Mouse (Mus musculus) heart, embryonic 10.5 days (tissue): Measurements from ENCODE around the gene Pde8a. TPM values are rescaled to one million over a fixed set of nuclear protein-coding genes. Genes with fewer than 3 reads are reported as not detected.
"Not testable (repeated sequence)": the region's sequence is repeated elsewhere in the genome, so short reads cannot be mapped to it uniquely, and the experiment has no call there.

Experiments used
- DNase-seq: peaks from one replicate; pipeline ENCODE4 v3.0.0-alpha.2; 2017; ENCODE audit warnings: low spot score
- H3K27ac ChIP-seq: fragments of 300-500 bp; sonication (generic); 2 replicates; pipeline ENCODE4 v1.5.1; 2016; ENCODE audit warnings: mild to moderate bottlenecking
- H3K27me3 ChIP-seq: fragments of 300-500 bp; sonication (generic); 2 replicates; pipeline ENCODE4 v1.6.1; 2016; ENCODE audit warnings: mild to moderate bottlenecking; ENCODE audit not compliant: poor library complexity, insufficient read depth, severe bottlenecking
- H3K36me3 ChIP-seq: fragments of 300-500 bp; sonication (generic); 2 replicates; pipeline ENCODE4 v1.6.1; 2016; ENCODE audit warnings: mild to moderate bottlenecking, moderate library complexity
- H3K4me1 ChIP-seq: fragments of 300-500 bp; sonication (generic); 2 replicates; pipeline ENCODE4 v1.6.1; 2016; ENCODE audit warnings: mild to moderate bottlenecking
- H3K4me3 ChIP-seq: fragments of 300-500 bp; sonication (generic); 2 replicates; pipeline ENCODE4 v1.5.1; 2016; ENCODE audit warnings: mild to moderate bottlenecking, moderate library complexity
- H3K9me3 ChIP-seq: fragments of 300-500 bp; sonication (generic); 2 replicates; pipeline ENCODE4 v1.6.1; 2016; ENCODE audit warnings: mild to moderate bottlenecking, moderate library complexity
- WGBS: fragments of 180-500 bp; shearing (Covaris S2); methylation state at CpG from one replicate; pipeline ENCODE4 v1.1.7; 2016; 5-methylcytosine and 5-hydroxymethylcytosine counted together
- polyA plus RNA-seq: library from polyadenylated mRNA; unstranded; fragments of >200 nt; fragmentation: Nextera tagmentation; extraction: Ambion mirVana; gene quantifications from 2 replicates; pipeline ENCODE4 v1.2.1, GENCODE M21; 2016

Pde8a gene
- 1.9 and 2.3 TPM in 2 replicates for polyA plus RNA-seq

DNA sequence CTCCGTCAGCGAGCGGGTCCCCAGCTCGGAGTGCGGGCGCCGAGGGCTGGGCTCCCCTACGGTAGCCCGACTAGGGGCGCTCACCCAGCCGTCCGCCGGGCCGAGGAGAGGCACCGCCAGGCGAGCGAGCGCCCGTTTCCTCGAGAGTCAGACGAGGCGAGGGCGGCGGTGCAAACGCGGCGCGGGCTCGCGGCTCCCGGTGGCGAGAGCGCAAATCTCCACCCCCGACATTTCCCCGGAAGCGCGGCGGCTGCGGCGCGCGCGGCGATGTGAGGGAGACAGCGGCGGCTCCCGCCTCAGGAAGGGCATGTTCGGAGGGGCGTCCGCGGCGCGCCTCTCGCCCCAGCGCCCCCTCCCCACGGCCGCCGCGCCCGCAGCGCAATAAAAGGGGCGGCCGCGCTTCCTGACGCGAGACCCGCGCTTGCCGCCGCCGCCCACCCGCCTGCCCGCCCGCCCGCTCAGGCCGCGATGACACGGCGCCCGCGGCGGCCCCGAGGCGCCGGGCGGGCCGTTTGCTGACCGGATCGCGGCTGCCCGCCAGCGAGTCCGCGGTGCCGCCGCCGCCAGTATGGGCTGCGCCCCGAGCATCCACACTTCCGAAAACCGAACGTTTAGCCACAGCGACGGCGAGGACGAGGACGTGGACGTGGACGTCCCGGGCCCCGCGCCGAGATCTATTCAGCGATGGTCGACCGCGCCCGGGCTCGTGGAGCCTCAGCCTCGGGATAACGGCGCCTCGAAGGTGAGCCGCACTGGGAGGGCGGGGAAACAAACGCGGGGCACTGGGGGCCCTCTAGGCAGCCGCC, at the start of gene Pde8a:
Gene Pde8a, plus strand, starts transcription at position 250 of the 806 bp plus-strand sequence.
- 1% methylated on average over 122 of the region's 128 CpGs for WGBS
- DNase-seq, result no peak
- Histone ChIP-seq H3K27me3 (peaks cover 52% of the 10 kb centered on the region), H3K4me1 (peaks cover 46% of the 10 kb centered on the region), H3K9me3 (no peaks in the 10 kb centered on the region), H3K4me3 (peak within 1 kb of the TSS; percentile 66), H3K27ac (peak within 1 kb of the TSS; percentile 86), H3K36me3 (no peaks in the 10 kb centered on the region)

- H3K9me3 ChIP-seq, result no peaks in the 10 kb centered on the region
- peak; percentile 72 for DNase-seq
- H3K36me3 ChIP-seq, result no peaks in the 10 kb centered on the region
- H3K27me3 ChIP-seq, result peaks cover 12% of the 10 kb centered on the region; the same call in 1 of the 2 replicates
- H3K27ac ChIP-seq, result no peak overlapping the region
- 56% methylated on average over 7 of the region's 7 CpGs for WGBS
- no peaks in the 10 kb centered on the region for H3K4me1 ChIP-seq
- H3K4me3 ChIP-seq, result no peak overlapping the region
These were observed 49.0 kb upstream of the Pde8a start for GRCm38 (mm10) chr7:81164411-81164810.

- Histone ChIP-seq H3K27me3 (peaks cover 16% of the 10 kb centered on the region; the same call in 1 of the 2 replicates), H3K27ac (no peak overlapping the region), H3K36me3 (no peaks in the 10 kb centered on the region), H3K4me1 (no peaks in the 10 kb centered on the region), H3K9me3 (no peaks in the 10 kb centered on the region), H3K4me3 (no peak overlapping the region)
- 44% methylated on average over 3 of the region's 3 CpGs for WGBS
- peak; percentile 73 for DNase-seq
These were observed 46.3 kb upstream of the Pde8a start for GRCm38 (mm10) chr7:81167124-81167523.

DNA sequence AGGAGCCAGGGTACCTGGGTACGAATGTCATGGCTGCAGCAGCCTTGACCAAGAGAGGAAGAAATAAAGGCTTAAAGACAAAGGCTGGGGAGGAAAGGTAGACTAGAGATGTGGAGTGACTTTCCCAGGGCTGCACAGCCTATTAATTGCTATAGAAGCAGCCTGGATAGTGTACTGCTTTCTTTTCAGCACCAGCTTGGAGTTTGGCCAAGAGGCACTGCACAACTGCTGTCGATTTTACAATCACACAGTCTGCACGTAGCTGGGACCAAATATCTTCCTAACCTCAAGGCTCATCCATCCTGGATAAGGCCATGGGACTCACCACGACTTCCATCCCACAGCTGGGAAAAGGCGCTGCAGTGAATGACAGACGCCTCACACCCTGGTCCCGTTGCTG, 44.0 kb upstream of the Pde8a start:
- Histone ChIP-seq H3K36me3 (no peaks in the 10 kb centered on the region), H3K27me3 (peaks cover 16% of the 10 kb centered on the region; the same call in 1 of the 2 replicates), H3K27ac (no peak overlapping the region), H3K4me3 (no peak overlapping the region), H3K4me1 (no peaks in the 10 kb centered on the region), H3K9me3 (no peaks in the 10 kb centered on the region)
- 68% methylated on average over 7 of the region's 7 CpGs for WGBS
- no peak for DNase-seq

DNA sequence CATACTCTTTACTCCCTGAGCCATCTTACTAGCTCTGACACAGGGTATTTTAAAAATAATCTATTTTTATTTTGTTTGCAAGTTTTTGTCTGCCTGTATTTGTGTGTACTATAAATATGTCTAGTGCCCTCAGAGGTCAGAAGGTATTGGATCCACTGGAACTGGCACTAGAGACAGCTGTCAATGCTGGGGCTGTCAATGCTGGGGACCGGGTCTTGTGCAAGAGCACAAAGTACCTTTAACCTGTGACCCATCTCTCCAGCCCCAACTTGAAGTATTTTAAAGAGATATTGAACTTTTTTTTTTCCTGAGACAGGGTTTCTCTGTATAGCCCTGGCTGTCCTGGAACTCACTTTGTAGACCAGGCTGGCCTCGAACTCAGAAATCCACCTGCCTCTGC, 39.5 kb upstream of the Pde8a start:
- DNase-seq, result no peak
- WGBS, result 88% methylated on average over 2 of the region's 2 CpGs
- peaks cover 9% of the 10 kb centered on the region; the same call in 1 of the 2 replicates for H3K27me3 ChIP-seq
- H3K9me3 ChIP-seq, result no peaks in the 10 kb centered on the region
- H3K4me3 ChIP-seq, result no peak overlapping the region
- H3K4me1 ChIP-seq, result no peaks in the 10 kb centered on the region
- H3K27ac ChIP-seq, result no peak overlapping the region
- no peaks in the 10 kb centered on the region for H3K36me3 ChIP-seq

- DNase-seq, result no peak
- Histone ChIP-seq H3K4me3 (no peak overlapping the region), H3K27ac (no peak overlapping the region), H3K4me1 (peaks cover 4% of the 10 kb centered on the region; the same call in 1 of the 2 replicates), H3K9me3 (no peaks in the 10 kb centered on the region), H3K27me3 (peaks cover 2% of the 10 kb centered on the region; the same call in 1 of the 2 replicates), H3K36me3 (no peaks in the 10 kb centered on the region)
- 61% methylated on average over 5 of the region's 5 CpGs for WGBS
These were observed 38.7 kb upstream of the Pde8a start for GRCm38 (mm10) chr7:81174654-81175053.

DNA sequence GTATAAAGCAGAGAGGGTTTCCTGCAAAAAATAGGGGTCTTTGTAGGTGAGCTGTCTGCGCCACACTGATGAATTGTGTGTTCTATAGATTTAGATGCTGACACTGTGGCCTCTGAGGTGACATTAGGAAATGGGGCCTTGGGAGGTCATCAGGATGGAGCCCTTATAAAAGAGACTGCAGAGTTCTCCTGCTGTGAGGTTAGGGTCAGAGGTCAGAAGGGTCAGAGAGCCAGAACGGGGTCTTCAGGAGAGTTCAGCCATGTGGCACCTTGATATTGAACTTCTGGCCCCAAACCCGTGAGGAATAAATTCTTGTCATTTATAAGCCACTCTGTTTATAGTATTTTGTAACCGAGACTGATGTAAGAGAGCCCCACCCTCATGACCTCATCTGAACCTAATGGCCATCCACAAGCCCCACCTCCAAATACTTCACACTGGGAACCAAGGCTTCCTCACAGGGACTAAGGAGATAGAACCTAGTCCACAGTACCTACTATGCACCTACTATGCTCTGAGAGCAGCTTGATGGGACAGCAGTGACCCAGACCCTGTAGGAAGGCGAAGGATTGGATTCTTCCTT, 37.1 kb upstream of the Pde8a start:
- Histone ChIP-seq H3K4me1 (peaks cover 9% of the 10 kb centered on the region; the same call in 1 of the 2 replicates), H3K27me3 (no peaks in the 10 kb centered on the region), H3K36me3 (no peaks in the 10 kb centered on the region), H3K9me3 (no peaks in the 10 kb centered on the region), H3K27ac (no peak overlapping the region), H3K4me3 (no peak overlapping the region)
- DNase-seq, result no peak
- 63% methylated on average over 5 of the region's 5 CpGs for WGBS

DNA sequence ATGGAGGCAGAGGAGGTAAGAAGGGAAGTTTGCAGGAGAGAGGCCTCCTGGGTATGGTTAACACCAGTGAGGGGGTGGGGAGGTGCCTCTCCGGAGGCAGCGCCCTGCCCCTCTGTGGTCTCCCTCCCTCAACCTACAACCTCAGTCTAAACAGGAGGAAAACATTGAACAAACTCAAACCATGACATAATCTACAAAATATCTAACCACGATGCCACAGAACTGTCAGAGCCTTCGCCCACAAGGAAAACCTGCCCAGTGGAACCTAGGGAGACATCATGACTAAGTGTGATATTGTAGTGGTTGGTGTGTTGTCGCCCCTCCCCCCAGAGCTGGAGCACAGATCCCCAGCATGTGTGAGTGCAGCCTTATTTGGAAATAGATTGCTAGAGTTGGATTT, 33.9 kb upstream of the Pde8a start:
- Histone ChIP-seq H3K27ac (no peak overlapping the region), H3K4me1 (peaks cover 9% of the 10 kb centered on the region; the same call in 1 of the 2 replicates), H3K36me3 (no peaks in the 10 kb centered on the region), H3K27me3 (no peaks in the 10 kb centered on the region), H3K4me3 (no peak overlapping the region), H3K9me3 (no peaks in the 10 kb centered on the region)
- WGBS, result 63% methylated on average over 5 of the region's 5 CpGs
- DNase-seq, result no peak

DNA sequence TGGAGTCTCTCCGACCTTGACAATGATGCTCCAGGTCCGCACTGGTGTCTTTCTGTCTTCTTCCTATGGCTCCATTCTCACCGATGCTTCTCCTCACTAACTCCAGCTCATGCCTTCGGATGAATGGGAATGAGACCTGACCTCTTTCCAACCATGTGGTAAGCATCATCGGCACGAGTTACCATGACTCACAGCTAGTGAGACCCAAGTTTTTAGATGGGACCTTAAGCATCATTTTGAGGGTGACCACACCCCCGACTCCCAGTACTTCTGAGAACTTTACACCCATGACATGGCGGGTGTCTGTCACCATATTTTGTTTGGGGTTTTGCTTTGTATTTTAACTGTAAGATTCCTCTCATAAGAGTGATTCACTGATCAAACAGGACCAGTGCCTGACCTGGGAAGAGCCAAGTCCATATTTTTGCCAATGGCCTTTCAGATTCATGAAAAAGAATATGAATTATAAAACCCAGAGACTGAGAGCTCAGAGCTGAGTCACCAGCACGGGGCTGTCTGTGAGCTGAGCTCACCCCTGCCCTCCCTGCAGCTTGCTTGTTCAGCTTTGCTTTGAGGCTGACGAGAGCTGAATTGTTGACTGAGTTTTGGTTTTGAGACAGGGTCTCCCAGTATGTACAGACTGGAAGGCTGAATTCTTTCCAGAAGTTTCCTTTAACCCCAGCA, 30.8 kb upstream of the Pde8a start:
- Histone ChIP-seq H3K36me3 (no peaks in the 10 kb centered on the region), H3K4me3 (no peak overlapping the region), H3K27ac (no peak overlapping the region), H3K27me3 (no peaks in the 10 kb centered on the region), H3K9me3 (no peaks in the 10 kb centered on the region), H3K4me1 (peaks cover 9% of the 10 kb centered on the region; the same call in 1 of the 2 replicates)
- no peak for DNase-seq
- WGBS, result 83% methylated on average over 10 of the region's 10 CpGs

- no peak overlapping the region for H3K4me3 ChIP-seq
- H3K9me3 ChIP-seq, result no peaks in the 10 kb centered on the region
- no peak for DNase-seq
- no peaks in the 10 kb centered on the region for H3K36me3 ChIP-seq
- H3K4me1 ChIP-seq, result peaks cover 9% of the 10 kb centered on the region; the same call in 1 of the 2 replicates
- no peak overlapping the region for H3K27ac ChIP-seq
- no peaks in the 10 kb centered on the region for H3K27me3 ChIP-seq
These were observed 30.2 kb upstream of the Pde8a start for GRCm38 (mm10) chr7:81183181-81183580.

DNA sequence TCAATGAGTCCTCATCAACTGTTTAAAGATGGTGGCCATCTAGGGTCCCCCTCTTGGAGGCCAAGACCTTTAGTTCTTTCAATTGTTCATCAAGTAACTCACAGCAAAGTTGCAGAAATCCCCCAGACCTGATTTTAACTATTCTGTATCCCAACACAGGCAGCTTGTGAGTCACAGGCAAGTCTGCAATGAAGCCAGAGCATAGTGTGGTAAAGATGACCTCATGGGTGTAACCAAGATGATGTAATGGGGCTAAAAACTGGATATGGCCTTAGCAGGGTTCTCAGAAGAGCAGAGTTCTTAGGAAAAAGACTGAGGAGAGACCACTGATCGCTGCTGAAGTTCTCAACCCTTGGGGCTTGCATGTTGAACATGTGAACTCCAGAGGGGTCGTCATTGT, 29.3 kb upstream of the Pde8a start:
- H3K4me1 ChIP-seq, result peaks cover 9% of the 10 kb centered on the region; the same call in 1 of the 2 replicates
- H3K9me3 ChIP-seq, result no peaks in the 10 kb centered on the region
- H3K27me3 ChIP-seq, result no peaks in the 10 kb centered on the region
- no peak for DNase-seq
- no peaks in the 10 kb centered on the region for H3K36me3 ChIP-seq
- no peak overlapping the region for H3K4me3 ChIP-seq
- no peak overlapping the region for H3K27ac ChIP-seq
- WGBS, result 77% methylated on average over 2 of the region's 2 CpGs

DNA sequence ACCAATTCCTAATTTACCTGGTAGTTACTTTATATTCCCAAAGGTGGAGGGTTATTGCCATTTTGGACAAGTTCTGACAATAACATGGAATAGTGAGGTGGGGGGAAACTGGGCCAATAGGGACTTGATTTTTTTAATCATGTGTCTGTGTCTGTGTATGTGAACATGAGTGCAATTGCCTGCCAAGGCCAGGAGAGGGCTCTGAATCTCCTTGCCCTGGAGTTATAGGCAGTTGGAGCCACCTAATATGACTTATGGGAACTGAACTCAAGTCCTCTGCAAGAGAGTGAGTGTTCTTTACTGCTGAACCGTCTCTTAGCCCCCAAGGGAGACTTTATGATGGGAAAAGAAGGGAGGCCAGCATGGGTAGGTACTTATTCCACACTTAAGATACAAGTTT, 28.7 kb upstream of the Pde8a start:
- Histone ChIP-seq H3K27me3 (no peaks in the 10 kb centered on the region), H3K4me1 (peaks cover 5% of the 10 kb centered on the region; the same call in 1 of the 2 replicates), H3K9me3 (no peaks in the 10 kb centered on the region), H3K4me3 (no peak overlapping the region), H3K36me3 (no peaks in the 10 kb centered on the region), H3K27ac (no peak overlapping the region)
- DNase-seq, result no peak
- WGBS, result 82% methylated on average over 1 of the region's 1 CpGs

DNA sequence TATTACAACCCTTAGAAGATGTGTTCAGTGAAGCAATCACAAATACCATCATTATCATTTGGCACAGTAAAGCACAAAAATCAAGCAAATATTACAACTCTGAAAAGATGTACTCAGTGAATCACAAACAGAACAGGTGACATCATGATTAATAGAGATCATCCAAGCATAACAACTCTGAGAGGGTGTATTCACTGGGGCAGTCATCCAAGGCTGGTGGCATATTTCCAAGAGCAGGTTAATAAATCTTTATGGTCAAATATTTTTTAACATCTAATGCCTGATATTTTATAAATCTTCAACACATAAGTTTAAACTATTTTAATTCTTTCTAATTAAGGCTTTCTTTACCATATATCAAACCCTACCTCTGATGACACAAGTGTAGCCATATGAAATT, 27.4 kb upstream of the Pde8a start:
- H3K4me3 ChIP-seq, H3K36me3 ChIP-seq, DNase-seq, H3K9me3 ChIP-seq, H3K27ac ChIP-seq, H3K27me3 ChIP-seq, H3K4me1 ChIP-seq: not testable (repeated sequence)
